8 mouse cellular contexts compared by ENCODE assay signal in the genomic region with DNA sequence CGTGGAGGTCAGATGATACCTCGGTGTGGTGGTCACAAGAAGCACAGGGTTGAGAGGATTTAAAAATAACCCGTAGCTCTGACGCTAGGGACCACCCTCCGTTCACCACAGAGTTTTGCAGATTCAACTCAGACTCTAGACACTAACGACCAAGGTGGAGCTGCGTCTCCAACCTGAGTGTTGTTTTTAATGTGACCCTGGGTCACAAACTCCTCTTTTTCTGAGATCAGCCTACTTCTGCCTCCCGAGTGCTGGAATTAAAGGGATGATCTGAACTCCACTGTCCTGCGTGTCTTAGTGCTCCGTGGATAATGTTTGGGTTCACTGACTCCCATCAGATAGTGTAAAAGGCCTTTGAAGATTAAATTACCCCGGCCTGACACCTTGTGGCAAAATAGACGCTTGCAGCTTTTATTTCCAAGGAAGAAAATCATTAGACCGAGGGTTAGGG. TPM values are rescaled to one million over a fixed set of nuclear protein-coding genes. Genes with fewer than 3 reads are reported as not detected.
DNase-seq lines count a peak whose midpoint lies in the region; ATAC-seq lines count a peak whose summit lies in the region.

No protein-coding gene starts in this region.

- H3K27me3 ChIP-seq in limb, embryonic 13.5 days, result peaks cover 21% of the 10 kb centered on the region
- peaks cover 7% of the 10 kb centered on the region for H3K27me3 ChIP-seq in midbrain, embryonic 16.5 days (ENCODE audit: control insufficient read depth, insufficient read depth, low read depth, low read length)

- no peaks in the 10 kb centered on the region for H3K36me3 ChIP-seq in limb, embryonic 13.5 days
- no peaks in the 10 kb centered on the region for H3K36me3 ChIP-seq in midbrain, embryonic 16.5 days (ENCODE audit: control insufficient read depth, insufficient read depth, low read length)

- DNase-seq in thymus, postnatal 14 days, result peak; percentile 3
- no peak for DNase-seq in thymus, postnatal 10 days (ENCODE audit: low spot score in 2 of 2)
- DNase-seq in cerebellum, postnatal 14 days, result peak; percentile 68 to 77
- peak; percentile 66 for DNase-seq in kidney, adult 18-20 months

- peaks cover 3% of the 10 kb centered on the region; the same call in 1 of the 2 replicates for H3K4me1 ChIP-seq in limb, embryonic 13.5 days
- H3K4me1 ChIP-seq in midbrain, embryonic 16.5 days (ENCODE audit: control insufficient read depth, insufficient read depth, low read length), result peaks cover 3% of the 10 kb centered on the region; the same call in 1 of the 2 replicates

- WGBS in limb, embryonic 13.5 days, result under 1% methylated on average over 13 of the region's 13 CpGs
- WGBS in midbrain, embryonic 16.5 days, result under 1% methylated on average over 13 of the region's 13 CpGs

- peak overlapping the region; percentile 68 for H3K4me3 ChIP-seq in limb, embryonic 13.5 days
- H3K4me3 ChIP-seq in midbrain, embryonic 16.5 days (ENCODE audit: low read depth, low read length), result peak overlapping the region; percentile 60

- no peak overlapping the region for H3K9ac ChIP-seq in limb, embryonic 13.5 days
- H3K9ac ChIP-seq in midbrain, embryonic 16.5 days (ENCODE audit: low read depth, low read length), result peak overlapping the region; percentile 63

- H3K9me3 ChIP-seq in limb, embryonic 13.5 days, result no peaks in the 10 kb centered on the region
- no peaks in the 10 kb centered on the region for H3K9me3 ChIP-seq in midbrain, embryonic 16.5 days (replicated peaks; ENCODE audit: control insufficient read depth, low read length, poor library complexity, severe bottlenecking)

- peak; percentile 66 for ATAC-seq in granulocyte monocyte progenitor cell, adult 5-6 weeks (replicated peaks; ENCODE audit: poor library complexity, severe bottlenecking)
- peak; percentile 57; the same call in 1 of the 2 replicates for ATAC-seq in limb, embryonic 13.5 days (ENCODE audit: low FRiP score, low read depth)
- ATAC-seq in midbrain, embryonic 16.5 days, result peak; percentile 83
- no peak for ATAC-seq in erythroblast, adult 5-6 weeks (replicated peaks; ENCODE audit: low FRiP score, poor library complexity, severe bottlenecking)

- H3K27ac ChIP-seq in limb, embryonic 13.5 days, result no peak overlapping the region
- no peak overlapping the region for H3K27ac ChIP-seq in midbrain, embryonic 16.5 days (ENCODE audit: low read length)

- H3K4me2 ChIP-seq in limb, embryonic 13.5 days (replicated peaks), result peak overlapping the region; percentile 90
- peak overlapping the region; percentile 98 for H3K4me2 ChIP-seq in midbrain, embryonic 16.5 days (ENCODE audit: low read length)

RNA-seq across cellular contexts. Expression of a gene that starts 0.7 kb away (rescaled TPM):
- not detected in 2 replicates for total RNA-seq in granulocyte monocyte progenitor cell, adult 5-6 weeks (2014; fragmentation: Nextera tagmentation)
- not detected in 2 replicates for total RNA-seq in granulocyte monocyte progenitor cell, adult 5-6 weeks (2017)
- polyA plus RNA-seq in limb, embryonic 13.5 days (2015; fragmentation: Nextera tagmentation; extraction: Ambion mirVana), result 5.0 and 5.8 TPM in 2 replicates
- polyA plus RNA-seq in midbrain, embryonic 16.5 days (2015; fragmentation: Nextera tagmentation; extraction: Ambion mirVana), result 0.73 and 1.6 TPM in 2 replicates
- not detected in 2 replicates for total RNA-seq in erythroblast, adult 5-6 weeks (2015; ENCODE audit: low replicate concordance)
- total RNA-seq in erythroblast, adult 5-6 weeks (2017; ENCODE audit: low replicate concordance), result not detected in 2 replicates

RNA-seq across cellular contexts. Expression of a gene that starts 55.4 kb away (rescaled TPM):
- total RNA-seq in granulocyte monocyte progenitor cell, adult 5-6 weeks (2014; fragmentation: Nextera tagmentation), result not detected in 2 replicates
- total RNA-seq in granulocyte monocyte progenitor cell, adult 5-6 weeks (2017), result not detected in 2 replicates
- polyA plus RNA-seq in limb, embryonic 13.5 days (2015; fragmentation: Nextera tagmentation; extraction: Ambion mirVana), result 7.4 and 7.5 TPM in 2 replicates
- polyA plus RNA-seq in midbrain, embryonic 16.5 days (2015; fragmentation: Nextera tagmentation; extraction: Ambion mirVana), result 5.6 and 5.8 TPM in 2 replicates
- not detected in 2 replicates for total RNA-seq in erythroblast, adult 5-6 weeks (2015; ENCODE audit: low replicate concordance)
- total RNA-seq in erythroblast, adult 5-6 weeks (2017; ENCODE audit: low replicate concordance), result not detected in 2 replicates

Comparison
In these comparisons a context has a peak if more than half of its experiments do, and no peak if none do; other contexts are left out.
1. DNase-seq: peak in thymus, postnatal 14 days (single experiment), cerebellum, postnatal 14 days (2 of 2) and kidney, adult 18-20 months (single experiment); none in thymus, postnatal 10 days (0 of 2).